Mouse (Mus musculus) T-cell, adult 2 months (primary cell): Measurements from ENCODE around the gene Tfap2c.

Experiments
- DNase-seq: peaks from one replicate; pipeline ENCODE4 v3.0.0; 2022; ENCODE audit warnings: low spot score

The Tfap2c gene

DNA sequence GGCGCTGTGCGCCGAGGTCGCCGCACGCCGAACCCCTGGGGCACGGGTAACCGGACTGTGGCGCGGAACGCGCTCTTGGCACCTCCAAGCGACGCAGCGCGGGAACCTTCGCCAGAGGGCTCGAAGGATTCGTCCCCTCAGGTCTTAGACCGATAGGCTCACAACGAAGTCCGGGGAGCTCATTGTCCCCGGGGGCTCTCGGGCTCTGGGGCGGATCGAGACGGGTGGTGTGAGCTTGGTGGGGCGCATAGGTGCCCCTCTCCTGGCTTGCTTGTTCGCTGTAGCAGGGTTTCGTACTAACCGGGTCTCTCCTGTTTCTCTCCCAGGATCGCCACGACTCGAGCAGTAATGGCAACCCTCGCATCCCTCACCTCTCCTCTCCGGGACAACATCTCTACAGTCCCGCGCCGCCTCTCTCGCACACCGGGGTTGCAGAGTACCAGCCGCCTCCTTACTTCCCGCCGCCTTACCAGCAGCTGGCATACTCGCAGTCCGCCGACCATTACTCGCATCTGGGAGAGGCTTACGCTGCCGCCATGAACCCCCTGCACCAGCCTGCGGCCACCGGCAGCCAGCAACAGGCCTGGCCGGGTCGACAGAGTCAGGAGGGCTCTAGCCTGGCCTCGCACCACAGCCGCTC lies 1.8 kb downstream of the Tfap2c start:
- no peak for DNase-seq

DNA sequence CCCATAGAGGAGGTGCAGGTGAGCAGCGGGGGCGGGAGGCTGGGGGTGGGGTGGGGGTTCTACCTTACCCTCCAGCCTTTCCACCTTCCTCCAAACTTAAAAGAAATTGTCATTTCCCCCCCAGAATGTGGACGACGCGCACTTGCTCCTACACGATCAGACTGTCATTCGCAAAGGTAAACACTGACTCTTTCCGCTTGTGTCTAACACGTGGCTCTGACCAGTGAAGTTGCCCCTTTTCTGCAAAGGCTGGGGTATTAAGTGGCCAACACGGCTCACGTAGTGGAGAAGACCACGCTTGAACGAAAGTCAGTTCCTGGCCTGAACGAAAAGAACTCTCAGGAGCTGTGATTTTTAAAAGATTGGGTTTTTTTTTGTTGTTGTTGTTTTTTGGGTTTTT lies 2.5 kb downstream of the Tfap2c start:
- DNase-seq, result no peak

DNA sequence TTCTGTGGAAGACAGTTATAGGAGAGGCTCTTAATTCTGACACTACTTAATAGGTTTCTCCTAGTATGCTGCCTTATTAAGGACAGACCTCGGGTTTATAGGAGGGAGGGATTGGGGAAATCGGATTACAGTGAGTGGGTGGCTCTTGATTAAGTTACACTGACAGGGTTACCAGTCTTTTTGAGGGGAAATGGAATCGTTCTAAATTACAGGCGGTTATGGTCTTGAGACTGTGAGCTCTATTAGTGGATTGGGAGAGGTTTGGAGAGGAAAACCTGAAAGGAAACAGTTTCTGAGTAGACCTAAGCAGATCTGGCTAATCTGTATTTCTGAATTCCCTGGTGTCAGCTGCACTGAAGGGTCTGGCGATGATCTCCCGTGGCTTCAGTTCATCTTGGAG lies 3.3 kb downstream of the Tfap2c start:
- no peak for DNase-seq

DNA sequence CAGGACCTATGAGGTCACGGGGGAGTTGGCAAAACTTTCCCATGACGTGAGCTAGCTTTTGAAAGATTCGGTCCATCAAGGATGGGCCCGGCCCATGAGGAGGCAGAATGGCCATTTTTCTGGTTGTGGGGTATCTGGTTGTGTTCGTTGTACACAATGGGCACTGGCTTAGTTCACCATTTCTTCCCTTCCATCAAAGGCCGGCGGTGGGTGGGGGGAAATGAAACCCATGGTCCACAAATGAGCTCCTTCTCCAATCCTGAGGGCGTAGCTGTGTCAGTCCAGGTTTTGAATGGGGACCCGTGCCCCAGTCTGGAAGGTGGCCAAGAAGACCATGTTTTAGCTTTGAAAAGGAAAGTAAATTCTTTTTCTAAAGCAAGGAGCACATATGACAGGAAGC lies 4.8 kb downstream of the Tfap2c start:
- DNase-seq, result no peak

DNA sequence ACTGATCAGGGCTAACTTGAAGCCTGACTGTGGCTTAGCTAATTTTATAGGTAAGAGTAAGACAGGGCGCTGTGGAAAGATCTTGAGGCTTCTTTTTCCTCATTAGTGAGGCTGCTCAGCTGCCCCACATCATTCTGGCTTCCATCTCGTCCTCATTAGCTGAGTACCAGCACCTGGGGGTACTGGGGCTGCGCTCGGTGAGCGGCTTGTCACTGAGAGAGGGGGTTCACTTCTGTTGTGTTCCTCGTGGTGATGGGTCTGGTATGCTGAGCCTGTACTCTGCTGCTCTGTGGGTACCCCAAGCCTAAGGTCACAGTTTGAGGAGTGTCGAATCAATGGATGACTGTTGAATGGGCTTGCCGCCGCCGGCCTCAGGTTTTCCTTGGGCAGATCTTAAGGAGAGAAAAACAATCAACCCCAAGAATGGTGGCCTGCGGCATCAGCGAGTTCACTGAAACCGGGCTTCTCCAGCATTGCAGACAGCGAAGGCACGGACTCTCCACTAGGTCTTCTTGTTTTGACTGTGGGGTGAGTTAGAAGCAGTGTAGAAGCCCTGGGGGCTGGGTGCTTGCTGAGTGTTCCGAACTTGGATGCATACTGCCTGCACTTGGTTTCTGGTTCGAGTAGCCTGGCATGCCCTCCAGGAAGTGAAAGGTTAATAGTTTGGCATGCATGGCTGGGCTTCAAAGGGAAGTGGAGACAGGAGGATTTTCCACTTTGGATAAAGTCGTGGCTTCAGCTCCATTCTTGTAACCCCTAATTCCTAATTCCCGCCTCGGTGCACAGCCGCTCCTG lies 9.5 kb downstream of the Tfap2c start:
- DNase-seq, result no peak

DNA sequence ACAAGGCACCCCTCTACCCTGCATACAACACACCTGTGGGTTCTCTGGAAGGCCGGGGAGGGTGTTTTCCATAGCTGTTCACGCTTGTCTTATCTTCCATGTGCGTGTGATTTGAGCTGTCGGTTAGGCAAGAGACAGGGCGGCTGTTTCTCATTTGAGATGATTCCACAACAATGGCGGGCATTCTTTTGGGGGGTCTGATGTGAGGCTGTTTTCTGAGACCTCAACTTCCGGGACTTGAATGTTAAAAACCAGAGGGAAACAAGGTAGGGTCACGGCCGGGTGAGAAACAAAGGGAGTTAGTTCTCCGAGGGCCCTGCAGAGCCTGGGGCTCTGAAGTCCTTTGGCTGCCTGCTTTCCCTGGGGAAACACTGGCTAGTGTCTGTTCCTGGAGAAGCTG lies 11.6 kb downstream of the Tfap2c start:
- no peak for DNase-seq

DNA sequence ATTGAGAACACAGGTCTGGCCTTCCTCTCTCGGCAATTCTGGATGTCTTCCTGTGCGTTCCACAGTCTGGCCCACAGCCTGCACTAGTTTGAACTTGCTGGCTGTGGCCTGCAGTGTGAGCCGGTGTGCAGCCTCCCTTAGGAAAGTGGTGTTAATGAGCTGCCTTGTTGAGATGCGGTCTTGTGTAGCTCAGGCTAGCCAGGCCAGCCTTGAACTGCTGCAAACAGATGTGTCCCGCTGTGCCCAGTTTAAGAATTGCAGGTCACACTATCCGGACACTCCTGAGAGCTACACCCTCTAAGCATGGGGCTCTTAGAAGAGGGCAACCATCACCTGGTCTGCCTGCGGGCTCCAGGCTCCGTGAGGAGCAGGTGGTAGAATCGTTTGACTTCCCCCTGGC lies 18.4 kb downstream of the Tfap2c start:
- DNase-seq, result no peak

DNA sequence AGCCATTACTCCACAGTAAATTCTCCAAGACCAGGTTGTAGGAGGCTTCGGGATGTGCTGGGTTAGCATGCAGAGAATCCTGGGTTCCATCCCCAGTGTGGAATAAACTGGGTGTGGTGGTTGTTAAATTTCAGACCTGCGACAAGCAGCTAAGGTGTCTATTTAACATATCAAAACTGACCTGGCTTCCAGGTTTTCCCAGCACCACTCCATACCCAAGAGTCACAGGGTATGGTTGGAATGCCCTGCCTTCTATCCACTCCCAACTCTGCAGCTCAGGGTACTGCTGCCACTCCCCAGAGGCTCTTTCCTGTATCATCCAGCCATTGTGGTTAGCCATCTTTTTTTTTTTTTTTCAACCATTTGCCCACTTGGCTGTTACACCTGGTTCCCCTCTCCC lies 19.1 kb downstream of the Tfap2c start:
- DNase-seq, result no peak

DNA sequence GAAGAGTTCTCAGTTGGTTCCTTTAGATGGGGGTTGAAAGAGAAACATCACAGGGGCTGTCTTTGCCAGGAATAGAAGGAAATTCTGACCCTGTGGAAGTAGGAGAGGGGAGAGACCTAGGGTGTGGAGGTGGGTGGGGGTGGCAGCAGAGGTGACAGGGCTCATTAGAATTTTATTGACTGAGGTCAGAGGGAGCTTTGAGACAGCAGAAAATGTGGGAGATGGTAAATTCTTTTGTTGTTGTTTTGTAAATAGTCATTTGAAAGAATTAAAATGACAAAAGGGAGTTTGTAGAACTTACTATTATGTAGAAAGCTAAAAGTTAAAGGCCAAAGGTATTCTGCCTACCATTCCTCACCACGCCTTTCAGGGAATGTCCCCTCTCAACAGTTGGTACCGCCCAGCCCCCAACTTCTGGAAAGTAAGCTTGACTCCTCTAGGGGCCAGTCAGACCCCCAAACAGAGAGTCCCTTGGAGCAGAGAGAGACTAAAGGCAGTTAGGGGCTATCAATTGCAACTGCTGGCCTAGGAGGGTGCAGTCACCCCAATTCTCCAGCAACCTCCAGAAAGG lies 27.9 kb downstream of the Tfap2c start:
- DNase-seq, result no peak

DNA sequence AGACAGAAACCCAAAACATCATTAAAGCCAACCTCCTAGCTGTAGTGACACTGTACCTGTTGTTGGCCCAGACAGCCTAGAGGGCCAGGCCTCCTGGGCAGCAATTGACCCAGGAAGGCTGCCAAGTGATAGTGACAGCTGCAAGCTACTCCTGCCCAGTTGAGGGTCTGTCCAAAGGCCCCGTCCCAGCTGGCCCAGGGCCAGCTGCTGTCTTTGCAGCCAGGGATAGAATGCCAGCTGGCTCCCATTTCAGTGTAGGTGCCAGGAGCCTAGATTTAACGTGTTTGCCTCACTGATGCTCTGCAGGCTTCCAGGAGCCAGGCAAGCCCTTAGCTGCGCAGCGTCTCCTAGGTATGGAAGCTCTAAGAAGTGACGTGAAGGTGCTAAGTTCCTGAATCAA lies 29.8 kb downstream of the Tfap2c start:
- DNase-seq, result no peak

DNA sequence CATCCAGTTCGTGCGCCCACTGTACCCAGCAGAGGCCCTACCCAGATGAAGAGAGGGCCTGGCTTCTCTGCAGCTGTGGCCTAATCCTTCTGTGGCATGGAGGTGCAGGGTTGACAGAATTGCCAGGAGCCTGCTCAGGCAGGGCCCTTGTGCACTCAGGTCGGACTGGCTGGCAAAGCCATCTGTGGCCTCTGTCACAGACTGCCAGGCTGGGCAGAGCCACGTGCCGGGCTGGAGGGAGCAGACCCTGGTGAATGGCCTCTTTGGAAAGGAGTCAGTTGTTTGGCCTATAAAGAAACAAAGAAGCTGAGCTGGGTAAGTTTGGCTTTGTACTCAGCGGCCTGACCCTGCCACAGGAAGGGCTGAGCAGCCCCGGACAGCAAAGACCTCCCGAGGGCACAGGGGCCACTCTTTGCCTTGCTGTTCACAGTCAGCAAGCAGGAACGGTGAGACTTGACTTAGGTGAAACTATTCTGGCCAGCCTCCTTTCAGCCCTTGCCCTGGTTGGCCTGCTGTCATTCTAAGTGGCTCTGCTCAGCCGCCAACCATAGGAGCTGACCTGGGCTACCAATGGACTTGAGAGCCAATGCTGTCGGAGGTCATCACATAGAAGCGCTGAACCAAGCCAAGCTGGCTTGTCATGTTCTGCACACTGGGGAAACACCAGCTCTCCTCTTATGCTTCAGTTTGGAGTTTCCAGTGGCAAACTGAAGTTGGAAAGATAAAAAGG lies 31.3 kb downstream of the Tfap2c start:
- DNase-seq, result no peak

DNA sequence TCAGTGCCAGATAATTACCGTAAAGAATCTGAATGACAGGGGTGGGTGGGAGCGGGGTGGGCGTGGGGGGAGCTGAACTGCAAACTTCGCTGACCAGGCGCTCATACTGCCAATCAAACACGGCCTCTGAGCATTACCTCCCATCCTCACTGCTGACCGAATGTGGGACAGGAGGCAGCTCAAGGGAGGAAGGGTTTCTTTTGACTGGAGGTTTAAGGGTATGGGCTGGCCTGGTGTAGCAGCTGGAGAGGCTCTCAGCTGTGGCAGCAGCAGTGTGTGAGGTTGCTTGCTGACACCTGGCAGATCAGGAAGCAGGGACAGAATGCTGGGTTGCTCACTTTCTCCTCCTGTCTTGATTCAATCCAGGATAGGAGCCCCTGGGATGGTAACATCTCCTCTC lies 33.9 kb downstream of the Tfap2c start:
- DNase-seq, result no peak

DNA sequence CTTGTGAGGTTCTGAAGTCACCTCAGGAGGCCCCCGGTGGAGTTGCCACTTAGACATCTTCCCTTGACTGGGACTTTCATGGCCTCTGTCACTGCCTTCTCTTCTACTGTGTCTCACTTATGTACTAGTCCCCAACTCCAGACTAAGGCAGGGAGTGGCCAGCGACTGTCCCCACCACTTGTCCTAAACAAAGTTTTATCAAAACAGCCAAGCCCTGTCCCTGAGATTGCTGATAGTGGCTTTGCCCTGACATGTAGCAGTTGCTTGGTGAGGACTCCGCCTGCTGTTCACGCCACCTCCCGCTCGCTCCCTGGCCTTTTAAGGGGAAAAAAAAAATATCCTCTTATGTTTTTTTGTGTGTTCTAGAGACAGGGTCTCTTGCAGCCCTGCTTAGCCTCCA lies 35.9 kb downstream of the Tfap2c start:
- no peak for DNase-seq

DNA sequence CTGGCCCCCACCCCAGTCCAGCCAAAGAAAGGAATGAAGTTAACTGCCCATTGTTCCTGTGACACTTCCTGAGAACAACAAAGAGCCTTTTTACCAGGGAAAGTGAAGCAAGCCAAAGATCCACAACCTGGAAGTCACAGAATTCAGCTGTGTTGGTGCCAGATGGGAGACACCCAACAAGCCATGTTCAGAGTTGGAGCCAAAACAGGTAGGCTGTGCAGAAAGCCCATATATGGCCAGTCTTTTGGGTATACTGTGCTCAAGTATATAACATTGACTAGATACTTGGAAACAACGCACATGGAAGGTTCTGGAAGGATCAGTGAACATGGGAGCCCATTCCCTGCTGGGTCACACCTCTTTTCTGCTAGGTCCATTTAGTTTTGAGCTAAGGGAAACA lies 39.7 kb downstream of the Tfap2c start:
- DNase-seq, result no peak

DNA sequence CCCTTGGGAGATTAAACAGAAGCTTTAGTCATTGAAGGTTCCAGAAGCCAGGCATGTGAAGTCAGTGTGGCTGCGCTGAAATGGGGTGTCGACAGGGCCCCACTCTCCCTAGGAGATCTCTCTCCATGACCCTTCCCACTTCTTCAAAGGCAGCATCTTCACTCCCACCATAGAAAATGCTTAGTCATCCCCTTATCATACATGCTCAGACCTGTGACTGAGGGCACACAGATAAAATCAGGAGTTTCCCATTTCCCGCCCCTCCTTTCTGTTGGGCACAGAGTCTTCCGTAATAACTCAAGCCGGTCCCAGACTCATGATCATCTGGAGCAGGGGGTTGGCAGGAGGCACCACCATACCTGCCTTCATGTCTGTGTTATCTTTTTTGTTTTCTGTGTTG lies 41.4 kb downstream of the Tfap2c start:
- DNase-seq, result no peak

DNA sequence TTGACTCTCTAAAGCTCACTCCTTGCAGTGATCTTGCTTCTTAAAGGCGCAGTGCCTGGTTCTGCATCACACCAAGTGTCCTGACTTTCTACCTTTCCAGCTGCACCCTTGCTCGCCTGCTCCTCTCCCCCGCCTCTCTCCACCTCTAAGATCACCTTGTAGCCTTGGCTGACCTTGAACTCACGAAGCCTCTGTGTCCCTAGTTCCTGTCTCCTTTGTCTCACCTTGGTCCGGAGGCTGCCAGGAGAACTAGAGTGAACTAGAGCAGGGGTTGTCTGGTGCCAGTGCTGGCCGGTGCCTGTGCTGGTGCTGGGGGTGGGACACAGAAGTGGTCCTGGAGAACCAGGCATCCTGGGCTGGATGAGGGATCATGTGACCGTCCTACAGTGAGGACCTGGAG lies 44.9 kb downstream of the Tfap2c start:
- DNase-seq, result no peak

DNA sequence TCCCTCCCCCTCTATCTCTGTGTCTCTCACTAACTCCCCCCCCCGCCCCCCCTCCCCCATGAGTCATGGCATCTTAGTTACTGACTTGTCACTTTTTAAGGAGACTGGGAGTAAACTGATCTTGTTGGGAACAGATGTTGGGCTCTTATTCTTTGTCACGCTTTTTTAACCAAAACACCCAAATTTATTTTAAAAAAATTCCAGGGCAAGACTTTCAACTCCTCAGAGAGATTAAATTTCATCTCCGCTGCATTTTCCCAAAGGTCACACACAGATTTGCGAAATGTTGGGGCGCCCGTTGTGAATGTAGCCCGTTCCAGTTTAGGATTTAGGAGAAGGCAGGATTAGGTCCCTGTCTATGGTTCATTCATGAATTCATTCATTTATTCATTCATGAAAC lies 47.7 kb downstream of the Tfap2c start:
- no peak for DNase-seq

DNA sequence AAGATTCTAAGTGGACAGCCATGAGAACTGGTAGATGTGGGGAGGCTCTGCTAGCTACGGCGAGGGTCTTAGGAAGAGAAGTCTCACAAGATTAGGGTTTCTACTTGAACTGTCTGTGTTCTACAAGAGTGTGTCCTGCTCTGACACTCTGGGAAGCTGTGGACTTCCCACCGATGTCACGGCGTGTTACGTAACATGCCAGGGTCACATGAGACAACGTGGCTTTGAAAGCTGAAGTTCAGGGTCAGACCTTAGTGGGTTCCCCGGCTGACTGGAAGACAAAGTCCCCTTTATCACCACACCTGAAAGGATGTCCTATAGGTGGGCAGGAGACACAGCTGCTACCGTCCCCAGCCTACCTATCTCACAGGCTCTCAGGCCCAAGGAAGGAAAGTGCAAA lies 48.5 kb downstream of the Tfap2c start:
- DNase-seq, result no peak

DNA sequence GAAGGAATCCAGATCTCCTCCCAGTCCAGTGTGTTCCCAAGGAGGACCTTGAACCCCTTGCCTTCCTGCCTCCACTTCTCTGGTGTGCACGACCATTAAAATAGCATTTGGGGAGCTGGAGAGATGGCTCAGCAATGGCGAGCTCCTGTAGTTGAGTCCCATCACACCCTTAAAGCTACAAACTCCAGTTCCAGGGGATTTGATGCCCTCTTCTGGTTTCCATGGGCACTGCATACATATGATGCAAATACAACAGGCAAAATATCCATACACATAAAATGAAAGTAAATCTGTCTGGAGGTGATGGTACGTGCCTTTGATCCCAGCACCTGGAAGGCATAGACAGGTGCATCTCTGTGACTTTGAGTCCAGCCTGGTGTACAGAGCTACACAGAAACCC lies 55.2 kb downstream of the Tfap2c start:
- no peak for DNase-seq

DNA sequence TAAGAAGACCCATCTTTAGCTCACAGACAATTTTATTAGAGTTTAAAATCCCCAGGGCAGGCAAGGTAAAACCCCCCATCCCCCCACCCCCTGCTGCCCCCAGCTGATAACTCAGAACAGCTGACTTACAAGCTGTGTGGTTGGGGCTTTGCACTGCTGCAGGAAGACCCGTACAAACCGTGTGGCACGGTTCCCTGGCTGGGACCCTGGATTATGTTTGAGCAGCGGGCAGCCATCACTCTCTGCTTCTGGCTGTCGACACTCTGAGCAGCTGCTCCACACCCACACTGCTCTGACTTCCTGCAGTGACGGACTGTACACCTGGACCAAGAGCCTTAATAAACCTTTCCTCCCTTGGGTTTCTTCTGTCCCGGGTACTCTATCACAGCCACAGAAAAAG lies 56.2 kb downstream of the Tfap2c start:
- no peak for DNase-seq

DNA sequence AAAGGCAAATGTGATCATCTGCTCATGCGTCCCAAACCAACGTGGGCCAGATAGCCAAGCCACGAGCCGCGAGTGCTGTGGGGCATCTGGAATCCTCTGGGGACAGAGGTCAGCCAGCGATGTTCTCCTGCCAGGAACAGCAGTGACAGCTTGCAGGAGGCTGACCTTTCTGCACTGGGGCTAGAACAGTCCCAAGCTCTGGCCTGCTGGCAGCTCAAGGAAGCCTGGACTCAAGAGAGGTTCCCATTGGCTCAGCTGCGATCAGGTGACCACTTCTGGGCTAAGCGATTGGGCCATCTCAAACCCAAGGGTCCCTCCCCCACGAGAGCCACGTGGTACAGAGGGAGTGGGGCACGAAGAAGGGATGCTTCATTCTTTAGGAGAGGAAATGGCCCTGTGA lies 58.3 kb downstream of the Tfap2c start:
- DNase-seq, result no peak
